Mouse (Mus musculus) olfactory bulb, adult 2 months (tissue): Measurements from ENCODE around the gene Ttll11.

Experiments
- CTCF ChIP-seq: fragments of 200-500 bp; IDR thresholded peaks from 2 replicates; pipeline ENCODE4 v1.5.1; 2012; ENCODE audit warnings: low read depth, mild to moderate bottlenecking, low read length, moderate library complexity; ENCODE audit not compliant: insufficient read depth
- POLR2A ChIP-seq: fragments of 200-500 bp; IDR thresholded peaks from 2 replicates; pipeline ENCODE4 v1.6.1; 2012; ENCODE audit warnings: mild to moderate bottlenecking, low read depth, low read length, moderate library complexity; ENCODE audit not compliant: insufficient read depth

- no peak for TF ChIP-seq POLR2A
- TF ChIP-seq CTCF = no peak
Measured at GRCm38 (mm10) chr2:35841841-35842420, 137.8 kb downstream of the Ttll11 start.
